Mouse (Mus musculus): ENCODE results near the gene Osbpl3. TPM values are rescaled to one million over a fixed set of nuclear protein-coding genes. Genes with fewer than 3 reads are reported as not detected.

Gene Osbpl3
- polyA plus RNA-seq, 1 experiment from 2014 or later = 9.1 TPM

GRCm38 (mm10) chr6:50486035-50486902 is 30.3 kb upstream of the Osbpl3 start:
- Histone ChIP-seq H3K4me3 (ENCODE audit: low read depth, low read length) (no peak overlapping the region), H3K27ac (replicated peaks; ENCODE audit: low read depth, low read length) (no peak overlapping the region), H3K4me2 (ENCODE audit: low read depth, severe bottlenecking) (no peak overlapping the region), H3K9ac (ENCODE audit: low read length) (no peak overlapping the region), H3K27me3 (ENCODE audit: control insufficient read depth, insufficient read depth, low read length) (no peaks in the 10 kb centered on the region), H3K36me3 (ENCODE audit: control insufficient read depth, insufficient read depth, low read length) (no peaks in the 10 kb centered on the region), H3K4me1 (ENCODE audit: control insufficient read depth, insufficient read depth, low read length) (no peaks in the 10 kb centered on the region), H3K9me3 (ENCODE audit: control insufficient read depth, low read length) (no peaks in the 10 kb centered on the region)
- 89% methylated on average over 11 of the region's 11 CpGs for WGBS
- DNase-seq (ENCODE audit: low spot score) = no peak
- no peak for ATAC-seq (ENCODE audit: insufficient number of reproducible peaks, low FRiP score, low TSS enrichment, low read depth)

GRCm38 (mm10) chr6:50483426-50483825 is 27.4 kb upstream of the Osbpl3 start:
- 82% methylated on average over 3 of the region's 3 CpGs for WGBS
- no peak for DNase-seq (ENCODE audit: low spot score)
- no peak for ATAC-seq (ENCODE audit: insufficient number of reproducible peaks, low FRiP score, low TSS enrichment, low read depth)
- no peaks in the 10 kb centered on the region for H3K9me3 ChIP-seq (ENCODE audit: control insufficient read depth, low read length)
- no peak overlapping the region for H3K4me2 ChIP-seq (ENCODE audit: low read depth, severe bottlenecking)
- H3K36me3 ChIP-seq (ENCODE audit: control insufficient read depth, insufficient read depth, low read length) = no peaks in the 10 kb centered on the region
- H3K27ac ChIP-seq (replicated peaks; ENCODE audit: low read depth, low read length) = no peak overlapping the region
- H3K4me3 ChIP-seq (ENCODE audit: low read depth, low read length) = no peak overlapping the region
- H3K9ac ChIP-seq (ENCODE audit: low read length) = no peak overlapping the region
- no peaks in the 10 kb centered on the region for H3K4me1 ChIP-seq (ENCODE audit: control insufficient read depth, insufficient read depth, low read length)
- no peaks in the 10 kb centered on the region for H3K27me3 ChIP-seq (ENCODE audit: control insufficient read depth, insufficient read depth, low read length)

- no peak overlapping the region for H3K27ac ChIP-seq (replicated peaks; ENCODE audit: low read depth, low read length)
- H3K4me2 ChIP-seq (ENCODE audit: low read depth, severe bottlenecking) = no peak overlapping the region
- H3K9ac ChIP-seq (ENCODE audit: low read length) = no peak overlapping the region
- no peaks in the 10 kb centered on the region for H3K4me1 ChIP-seq (ENCODE audit: control insufficient read depth, insufficient read depth, low read length)
- ATAC-seq (ENCODE audit: insufficient number of reproducible peaks, low FRiP score, low TSS enrichment, low read depth) (no peak), DNase-seq (ENCODE audit: low spot score) (no peak)
- no peaks in the 10 kb centered on the region for H3K9me3 ChIP-seq (ENCODE audit: control insufficient read depth, low read length)
- WGBS = 84% methylated on average over 5 of the region's 5 CpGs
- H3K27me3 ChIP-seq (ENCODE audit: control insufficient read depth, insufficient read depth, low read length) = no peaks in the 10 kb centered on the region
- H3K36me3 ChIP-seq (ENCODE audit: control insufficient read depth, insufficient read depth, low read length) = no peaks in the 10 kb centered on the region
- H3K4me3 ChIP-seq (ENCODE audit: low read depth, low read length) = no peak overlapping the region
These were observed 25.5 kb upstream of the Osbpl3 start for GRCm38 (mm10) chr6:50481460-50481859.

- H3K4me3 ChIP-seq (ENCODE audit: low read depth, low read length) = no peak overlapping the region
- no peak overlapping the region for H3K9ac ChIP-seq (ENCODE audit: low read length)
- WGBS = 82% methylated on average over 3 of the region's 3 CpGs
- no peaks in the 10 kb centered on the region for H3K9me3 ChIP-seq (ENCODE audit: control insufficient read depth, low read length)
- H3K4me1 ChIP-seq (ENCODE audit: control insufficient read depth, insufficient read depth, low read length) = no peaks in the 10 kb centered on the region
- H3K36me3 ChIP-seq (ENCODE audit: control insufficient read depth, insufficient read depth, low read length) = no peaks in the 10 kb centered on the region
- ATAC-seq (ENCODE audit: insufficient number of reproducible peaks, low FRiP score, low TSS enrichment, low read depth) (no peak), DNase-seq (ENCODE audit: low spot score) (no peak)
- H3K4me2 ChIP-seq (ENCODE audit: low read depth, severe bottlenecking) = no peak overlapping the region
- H3K27ac ChIP-seq (replicated peaks; ENCODE audit: low read depth, low read length) = no peak overlapping the region
- no peaks in the 10 kb centered on the region for H3K27me3 ChIP-seq (ENCODE audit: control insufficient read depth, insufficient read depth, low read length)
These were observed 10.4 kb upstream of the Osbpl3 start for GRCm38 (mm10) chr6:50466451-50466850.

GRCm38 (mm10) chr6:50464690-50465485 is 8.9 kb upstream of the Osbpl3 start:
- no peaks in the 10 kb centered on the region for H3K36me3 ChIP-seq (ENCODE audit: control insufficient read depth, insufficient read depth, low read length)

GRCm38 (mm10) chr6:50462026-50462425 is 6.0 kb upstream of the Osbpl3 start:
- Histone ChIP-seq H3K27me3 (ENCODE audit: control insufficient read depth, insufficient read depth, low read length) (no peaks in the 10 kb centered on the region), H3K4me1 (ENCODE audit: control insufficient read depth, insufficient read depth, low read length) (no peaks in the 10 kb centered on the region), H3K9me3 (ENCODE audit: control insufficient read depth, low read length) (no peaks in the 10 kb centered on the region), H3K9ac (ENCODE audit: low read length) (no peak overlapping the region), H3K36me3 (ENCODE audit: control insufficient read depth, insufficient read depth, low read length) (no peaks in the 10 kb centered on the region), H3K27ac (replicated peaks; ENCODE audit: low read depth, low read length) (no peak overlapping the region), H3K4me3 (ENCODE audit: low read depth, low read length) (no peak overlapping the region), H3K4me2 (ENCODE audit: low read depth, severe bottlenecking) (no peak overlapping the region)
- ATAC-seq (ENCODE audit: insufficient number of reproducible peaks, low FRiP score, low TSS enrichment, low read depth) (no peak), DNase-seq (ENCODE audit: low spot score) (no peak)
- WGBS = 90% methylated on average over 4 of the region's 4 CpGs

More at GRCm38 (mm10) chr6:50464690-50465485, 8.9 kb upstream of the Osbpl3 start:
- Histone ChIP-seq H3K9ac (ENCODE audit: low read length) (no peak overlapping the region), H3K27me3 (ENCODE audit: control insufficient read depth, insufficient read depth, low read length) (no peaks in the 10 kb centered on the region), H3K4me3 (ENCODE audit: low read depth, low read length) (no peak overlapping the region), H3K27ac (replicated peaks; ENCODE audit: low read depth, low read length) (no peak overlapping the region), H3K9me3 (ENCODE audit: control insufficient read depth, low read length) (no peaks in the 10 kb centered on the region), H3K4me2 (ENCODE audit: low read depth, severe bottlenecking) (no peak overlapping the region), H3K4me1 (ENCODE audit: control insufficient read depth, insufficient read depth, low read length) (no peaks in the 10 kb centered on the region)
- no peak for DNase-seq (ENCODE audit: low spot score)
- ATAC-seq (ENCODE audit: insufficient number of reproducible peaks, low FRiP score, low TSS enrichment, low read depth) = no peak
- WGBS = 85% methylated on average over 9 of the region's 9 CpGs

- no peak overlapping the region for H3K4me3 ChIP-seq (ENCODE audit: low read depth, low read length)
- DNase-seq (ENCODE audit: low spot score) (no peak), ATAC-seq (ENCODE audit: insufficient number of reproducible peaks, low FRiP score, low TSS enrichment, low read depth) (no peak)
- no peak overlapping the region for H3K4me2 ChIP-seq (ENCODE audit: low read depth, severe bottlenecking)
- 85% methylated on average over 3 of the region's 3 CpGs for WGBS
- no peaks in the 10 kb centered on the region for H3K36me3 ChIP-seq (ENCODE audit: control insufficient read depth, insufficient read depth, low read length)
- no peaks in the 10 kb centered on the region for H3K27me3 ChIP-seq (ENCODE audit: control insufficient read depth, insufficient read depth, low read length)
- no peak overlapping the region for H3K27ac ChIP-seq (replicated peaks; ENCODE audit: low read depth, low read length)
- no peaks in the 10 kb centered on the region for H3K9me3 ChIP-seq (ENCODE audit: control insufficient read depth, low read length)
- no peaks in the 10 kb centered on the region for H3K4me1 ChIP-seq (ENCODE audit: control insufficient read depth, insufficient read depth, low read length)
- H3K9ac ChIP-seq (ENCODE audit: low read length) = no peak overlapping the region
These were observed 5.6 kb upstream of the Osbpl3 start for GRCm38 (mm10) chr6:50461585-50461984.

GRCm38 (mm10) chr6:50460646-50461045 is 4.6 kb upstream of the Osbpl3 start:
- WGBS = 89% methylated on average over 5 of the region's 5 CpGs
- Histone ChIP-seq H3K36me3 (ENCODE audit: control insufficient read depth, insufficient read depth, low read length) (no peaks in the 10 kb centered on the region), H3K9ac (ENCODE audit: low read length) (no peak overlapping the region)

More at GRCm38 (mm10) chr6:50460646-50461045, 4.6 kb upstream of the Osbpl3 start:
- H3K4me3 ChIP-seq (ENCODE audit: low read depth, low read length) = no peak overlapping the region
- H3K4me1 ChIP-seq (ENCODE audit: control insufficient read depth, insufficient read depth, low read length) = no peaks in the 10 kb centered on the region
- H3K4me2 ChIP-seq (ENCODE audit: low read depth, severe bottlenecking) = no peak overlapping the region
- H3K27me3 ChIP-seq (ENCODE audit: control insufficient read depth, insufficient read depth, low read length) = no peaks in the 10 kb centered on the region
- DNase-seq (ENCODE audit: low spot score) (no peak), ATAC-seq (ENCODE audit: insufficient number of reproducible peaks, low FRiP score, low TSS enrichment, low read depth) (no peak)
- no peak overlapping the region for H3K27ac ChIP-seq (replicated peaks; ENCODE audit: low read depth, low read length)
- no peaks in the 10 kb centered on the region for H3K9me3 ChIP-seq (ENCODE audit: control insufficient read depth, low read length)

All from limb, embryonic 11.5 days (tissue).